Mouse (Mus musculus): ENCODE data around the gene C87499. TPM values are rescaled to one million over a fixed set of nuclear protein-coding genes. Genes with fewer than 3 reads are reported as not detected.

The C87499 gene
- not detected for total RNA-seq (2023)

DNA sequence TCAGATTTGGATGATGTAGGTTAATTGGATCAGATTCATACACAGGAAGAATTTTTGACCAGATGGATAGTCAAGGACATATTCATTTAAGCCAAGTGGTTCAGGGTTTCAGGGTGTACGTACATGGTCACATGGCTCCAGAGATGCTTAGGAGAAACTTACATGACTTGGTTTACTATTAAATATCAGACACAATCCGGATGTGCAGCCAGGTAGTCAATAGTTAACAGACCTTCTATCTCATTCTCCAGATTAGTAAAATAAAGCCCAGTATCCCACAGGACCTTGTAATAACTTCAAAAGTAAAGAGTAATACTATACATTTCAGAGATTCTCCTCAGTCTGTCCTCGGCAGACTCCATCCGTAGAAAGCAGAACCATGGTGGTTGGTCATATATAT lies at the start of gene C87499:
Gene C87499, minus strand, starts transcription at position 101 of the 400 bp plus-strand sequence.

GRCm38 (mm10) chr4:88683812-88684211 lies 49.6 kb upstream of the C87499 start, which contains the start of gene Ifna2:
Ifna2 (minus strand) TSS chr4:88683912.

DNA sequence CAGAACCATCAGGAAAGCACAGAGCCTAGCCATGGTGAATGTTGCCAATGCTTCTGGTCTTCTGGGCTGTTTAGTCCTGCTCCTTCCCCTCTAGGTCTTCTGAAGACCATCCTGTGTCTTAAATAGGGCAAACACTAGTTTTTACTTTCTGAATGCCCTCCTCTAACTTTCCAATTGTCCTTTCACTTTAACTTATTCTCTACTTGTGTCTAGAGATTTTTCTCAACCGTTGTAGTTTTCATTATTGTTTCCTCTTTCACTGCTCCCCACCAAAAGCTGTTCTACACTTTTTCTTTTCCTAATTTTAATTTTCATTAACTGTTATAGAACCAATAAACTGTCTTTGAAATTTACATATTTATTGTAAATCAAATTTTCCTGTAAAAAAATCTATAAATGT lies 42.6 kb upstream of the C87499 start, which contains the start of gene Ifna16:
Gene Ifna16, minus strand, starts transcription at position 101 of the 400 bp plus-strand sequence.

DNA sequence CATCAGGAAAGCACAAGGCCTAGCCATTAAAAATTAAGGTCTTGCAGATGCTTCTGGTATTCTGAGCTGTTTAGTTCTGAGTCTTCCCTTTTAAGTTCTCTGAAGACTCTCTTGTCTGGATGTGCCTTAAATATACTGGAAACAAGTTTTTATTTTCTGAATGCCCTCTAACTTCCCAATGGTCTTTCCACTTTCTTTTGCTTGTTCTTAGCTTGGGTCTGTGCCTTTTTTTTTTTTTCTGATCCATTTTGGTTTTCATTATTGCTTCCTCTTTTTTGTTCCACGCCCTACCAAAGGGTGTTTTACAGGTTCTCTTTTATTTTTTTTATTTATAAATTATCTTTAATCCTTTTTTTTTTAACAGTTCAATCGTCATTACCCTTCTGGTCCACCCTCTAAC lies 10.1 kb upstream of the C87499 start, which contains the start of gene Ifna13:
Gene Ifna13, minus strand, starts transcription at position 101 of the 400 bp plus-strand sequence.

GRCm38 (mm10) chr4:88603276-88603675 lies 30.9 kb downstream of the C87499 start, which contains the start of gene Ifna12:
Ifna12 (minus strand) TSS chr4:88603376.

DNA sequence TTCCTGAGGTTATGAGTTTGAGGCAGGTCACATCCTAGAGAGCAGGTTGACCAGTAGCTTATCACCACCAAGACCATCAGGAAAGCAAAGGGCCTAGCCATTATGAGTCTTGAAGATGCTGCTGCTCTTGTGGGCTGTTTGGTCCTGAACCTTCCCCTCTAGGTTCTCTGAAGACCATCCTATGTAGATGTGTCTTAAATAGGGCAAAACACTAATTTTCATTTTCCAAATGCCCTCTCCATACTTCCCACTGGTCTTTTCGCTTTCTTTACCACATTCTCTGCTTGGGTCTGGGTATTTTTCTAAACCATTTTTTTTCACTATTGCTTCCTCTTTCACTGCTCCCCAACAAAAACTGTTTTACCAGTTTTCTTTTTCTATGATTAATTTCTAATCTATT lies 41.9 kb downstream of the C87499 start, which contains the start of gene Ifna9:
Gene Ifna9, minus strand, starts transcription at position 101 of the 400 bp plus-strand sequence.

Other genes with a start within 250 kb of the C87499 start
- 10 to 100 TPM; 80.1 to 87.5 TPM for gene Hacd4, start 195.5 kb downstream of the C87499 start, total RNA-seq (2023)
- not detected for gene Ifnb1, start 111.6 kb downstream of the C87499 start, total RNA-seq (2023)
- gene Ifna15, start 76.2 kb downstream of the C87499 start, total RNA-seq (2023): not detected
- not detected for gene Ifna14, start 62.6 kb downstream of the C87499 start, total RNA-seq (2023)
- not detected for gene Ifna9, start 42.0 kb downstream of the C87499 start, total RNA-seq (2023)
- not detected for gene Ifna12, start 31.0 kb downstream of the C87499 start, total RNA-seq (2023)
- gene Ifna13, start 10.0 kb upstream of the C87499 start, total RNA-seq (2023): not detected
- gene Ifna16, start 42.5 kb upstream of the C87499 start, total RNA-seq (2023): not detected
- gene Ifna2, start 49.5 kb upstream of the C87499 start, total RNA-seq (2023): not detected
- gene Ifnab, start 56.9 kb upstream of the C87499 start, total RNA-seq (2023): not detected
- gene Gm26566, start 87.4 kb upstream of the C87499 start, total RNA-seq (2023): under 1 TPM in 1 of 2 experiments, not detected in 1; 0.40 TPM
- gene Klhl9, start 88.1 kb upstream of the C87499 start, total RNA-seq (2023): 10 to 100 TPM; 51.0 to 52.2 TPM
- gene Gm13271, start 120.5 kb upstream of the C87499 start, total RNA-seq (2023): not detected
- not detected for gene Gm13283, start 125.7 kb upstream of the C87499 start, total RNA-seq (2023)
- gene Gm13290, start 139.4 kb upstream of the C87499 start, total RNA-seq (2023): not detected
- not detected for gene Gm13289, start 142.5 kb upstream of the C87499 start, total RNA-seq (2023)
- not detected for gene Gm13272, start 145.4 kb upstream of the C87499 start, total RNA-seq (2023)
- gene Ifnz, start 147.7 kb upstream of the C87499 start, total RNA-seq (2023): under 1 TPM in 1 of 2 experiments, not detected in 1; 0.70 TPM
- not detected for gene Gm13276, start 151.3 kb upstream of the C87499 start, total RNA-seq (2023)
- not detected for gene Gm13277, start 154.2 kb upstream of the C87499 start, total RNA-seq (2023)
- gene Gm13278, start 157.1 kb upstream of the C87499 start, total RNA-seq (2023): not detected
- not detected for gene Gm13275, start 160.1 kb upstream of the C87499 start, total RNA-seq (2023)
- gene Gm13279, start 163.0 kb upstream of the C87499 start, total RNA-seq (2023): not detected
- under 1 TPM in 1 of 2 experiments, not detected in 1; 0.29 TPM for gene Gm13285, start 165.3 kb upstream of the C87499 start, total RNA-seq (2023)
- not detected for gene Gm13287, start 168.8 kb upstream of the C87499 start, total RNA-seq (2023)
- not detected for gene Gm13288, start 171.1 kb upstream of the C87499 start, total RNA-seq (2023)
- not detected for gene Ifna7, start 181.8 kb upstream of the C87499 start, total RNA-seq (2023)
- not detected for gene Ifna11, start 185.5 kb upstream of the C87499 start, total RNA-seq (2023)
- not detected for gene Ifna6, start 193.0 kb upstream of the C87499 start, total RNA-seq (2023)
- not detected for gene Ifna5, start 201.1 kb upstream of the C87499 start, total RNA-seq (2023)
- gene Ifna4, start 207.4 kb upstream of the C87499 start, total RNA-seq (2023): not detected
- not detected for gene Ifna1, start 215.7 kb upstream of the C87499 start, total RNA-seq (2023)
- not detected for gene Ifne, start 245.8 kb upstream of the C87499 start, total RNA-seq (2023)

Data from neutrophil, adult 83 days (primary cell).